Mouse (Mus musculus): ENCODE measurements around the gene Gm21972. TPM values are rescaled to one million over a fixed set of nuclear protein-coding genes. Genes with fewer than 3 reads are reported as not detected.

Gm21972 gene
- polyA plus RNA-seq, 1 experiment from 2014 or later = 0.28 TPM

DNA sequence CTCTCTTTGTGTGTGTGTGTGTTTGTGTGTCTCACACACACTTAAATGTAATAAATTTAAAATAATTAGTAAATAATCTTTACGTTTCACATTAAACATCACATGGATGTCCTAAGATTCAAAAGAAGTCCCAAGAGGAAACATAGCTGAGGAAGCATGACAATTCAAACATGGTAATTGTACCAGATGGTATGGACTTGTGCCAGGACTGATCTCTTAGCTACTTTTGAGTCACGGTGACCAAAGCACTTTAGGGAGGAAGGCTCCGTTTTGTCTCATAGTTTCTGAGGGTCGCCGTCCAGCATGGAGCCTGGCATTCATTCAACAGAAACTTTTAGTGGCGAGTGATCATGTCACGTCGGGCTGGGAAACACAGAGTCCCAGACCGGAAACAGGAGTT is 14.7 kb downstream of the Gm21972 start:
- no peaks in the 10 kb centered on the region for H3K27me3 ChIP-seq
- no peak overlapping the region for H3K4me3 ChIP-seq
- H3K27ac ChIP-seq = no peak overlapping the region
- no peak for ATAC-seq (ENCODE audit: low FRiP score, low read depth)
- no peaks in the 10 kb centered on the region for H3K9me3 ChIP-seq
- WGBS = 86% methylated on average over 9 of the region's 9 CpGs
- no peak overlapping the region for H3K4me2 ChIP-seq (replicated peaks)
- H3K36me3 ChIP-seq = no peaks in the 10 kb centered on the region; the same call in 1 of the 2 replicates
- H3K9ac ChIP-seq = no peak overlapping the region
- H3K4me1 ChIP-seq = no peaks in the 10 kb centered on the region

DNA sequence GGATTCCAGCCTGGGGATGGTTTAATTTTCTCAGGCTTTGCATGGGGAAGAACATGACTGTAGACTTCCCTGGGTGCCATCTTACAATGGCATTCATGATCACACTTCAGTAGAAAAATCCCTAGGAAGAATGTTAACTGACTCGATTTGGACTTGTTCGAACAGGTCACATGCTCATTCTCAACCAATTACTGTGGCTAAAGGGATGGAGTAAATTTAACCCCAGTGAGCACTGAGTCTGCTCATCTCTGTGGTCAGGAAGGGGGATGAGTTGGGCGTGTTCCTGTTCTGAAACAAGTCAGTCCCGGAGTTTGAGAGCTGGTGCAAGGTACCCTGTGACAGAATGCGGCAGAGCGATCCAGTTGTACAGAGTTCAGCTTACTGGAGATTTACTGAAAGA is 17.5 kb downstream of the Gm21972 start:
- Histone ChIP-seq H3K27me3 (no peaks in the 10 kb centered on the region), H3K4me1 (peaks cover 14% of the 10 kb centered on the region), H3K9me3 (no peaks in the 10 kb centered on the region), H3K4me2 (replicated peaks) (no peak overlapping the region), H3K9ac (no peak overlapping the region), H3K4me3 (no peak overlapping the region), H3K27ac (no peak overlapping the region), H3K36me3 (no peaks in the 10 kb centered on the region)
- ATAC-seq (ENCODE audit: low FRiP score, low read depth) = no peak
- 84% methylated on average over 6 of the region's 6 CpGs for WGBS

DNA sequence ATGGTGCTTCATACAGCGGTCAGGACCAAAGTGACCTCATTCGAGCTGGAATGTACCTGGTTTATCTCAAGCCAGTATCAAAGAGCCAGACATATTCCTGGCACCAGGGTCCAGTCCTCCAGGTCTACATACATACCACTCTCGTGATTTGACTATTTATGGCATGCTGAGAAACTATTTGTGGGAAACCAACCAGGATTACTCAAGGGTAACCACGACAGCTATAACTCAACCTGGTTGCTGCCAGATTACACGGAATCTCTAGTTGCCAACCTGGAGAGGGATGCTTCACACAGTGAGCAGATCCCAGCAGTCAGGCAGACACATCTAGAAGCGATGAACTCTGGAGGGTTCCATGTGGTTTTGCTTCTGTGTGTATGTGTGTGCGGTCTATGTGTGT is 17.9 kb downstream of the Gm21972 start:
- H3K4me3 ChIP-seq = no peak overlapping the region
- 80% methylated on average over 7 of the region's 7 CpGs for WGBS
- no peaks in the 10 kb centered on the region for H3K36me3 ChIP-seq
- no peak overlapping the region for H3K4me2 ChIP-seq (replicated peaks)
- no peak overlapping the region for H3K9ac ChIP-seq
- H3K4me1 ChIP-seq = peaks cover 14% of the 10 kb centered on the region
- ATAC-seq (ENCODE audit: low FRiP score, low read depth) = no peak
- no peaks in the 10 kb centered on the region for H3K27me3 ChIP-seq
- H3K9me3 ChIP-seq = no peaks in the 10 kb centered on the region
- H3K27ac ChIP-seq = no peak overlapping the region

DNA sequence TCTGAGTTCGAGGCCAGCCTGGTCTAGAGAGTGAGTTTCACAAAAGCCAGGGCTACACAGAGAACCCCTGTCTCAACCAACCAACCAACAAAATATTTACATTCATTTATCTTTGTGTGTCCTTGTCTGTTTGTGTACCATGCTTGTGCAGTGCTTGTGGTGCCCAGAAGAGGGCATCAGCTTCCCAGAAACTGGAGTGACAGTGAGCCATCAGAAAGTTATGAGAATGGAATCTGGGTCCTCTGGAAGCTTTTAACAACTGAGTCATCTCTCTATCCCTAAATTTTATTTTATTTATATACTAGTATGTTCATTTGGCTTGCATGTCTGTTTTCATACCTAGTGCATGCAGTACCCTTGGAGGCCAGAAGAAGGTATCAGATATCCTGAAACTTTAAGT is 19.2 kb downstream of the Gm21972 start:
- Histone ChIP-seq H3K4me3 (no peak overlapping the region), H3K36me3 (no peaks in the 10 kb centered on the region; the same call in 1 of the 2 replicates), H3K9ac (no peak overlapping the region), H3K4me1 (peaks cover 14% of the 10 kb centered on the region), H3K27me3 (no peaks in the 10 kb centered on the region), H3K9me3 (no peaks in the 10 kb centered on the region), H3K27ac (no peak overlapping the region), H3K4me2 (replicated peaks) (no peak overlapping the region)
- ATAC-seq (ENCODE audit: low FRiP score, low read depth) = no peak
- 100% methylated on average over 1 of the region's 1 CpGs for WGBS

DNA sequence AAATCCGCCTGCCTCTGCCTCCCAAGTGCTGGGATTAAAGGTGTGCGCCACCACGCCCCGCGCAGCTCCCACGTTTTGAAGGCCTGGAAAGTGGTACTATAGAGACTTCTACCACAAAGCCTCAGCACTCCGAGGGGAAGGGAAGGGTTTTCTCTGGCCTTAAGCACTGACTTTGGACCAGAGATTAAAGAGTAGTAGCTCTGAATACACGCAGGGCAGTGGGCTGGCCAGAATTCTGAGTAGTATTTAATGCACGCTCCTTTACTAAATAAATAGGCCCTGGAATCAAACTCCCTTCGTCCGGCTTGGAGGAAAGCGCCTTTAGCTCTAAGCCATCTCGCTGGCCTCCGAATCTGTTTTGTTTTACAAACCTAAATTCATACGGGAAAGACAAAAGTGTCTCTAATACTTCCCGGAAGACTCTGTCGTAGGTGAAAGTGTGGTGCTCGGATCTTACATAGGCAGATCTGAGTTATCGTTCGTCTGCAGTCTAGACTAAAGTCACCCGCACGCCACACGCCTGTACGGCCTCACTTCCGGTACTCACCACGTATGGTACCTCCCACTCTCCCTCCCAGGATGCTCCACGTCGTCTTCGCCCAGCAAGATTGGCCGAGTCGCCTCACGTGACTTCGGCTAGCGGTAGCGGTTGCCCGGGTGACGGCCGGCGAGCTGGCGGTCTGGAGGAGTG is 20.8 kb downstream of the Gm21972 start, which contains the start of gene Armc9:
TSS of gene Armc9 (plus strand) at position 648 of the 691 bp plus-strand sequence.
- peaks cover 14% of the 10 kb centered on the region for H3K4me1 ChIP-seq
- peak within 1 kb of the TSS; percentile 84 for H3K4me3 ChIP-seq
- peak within 1 kb of the TSS; percentile 82 for H3K27ac ChIP-seq
- H3K27me3 ChIP-seq = no peaks in the 10 kb centered on the region
- peak; percentile 100 for ATAC-seq (ENCODE audit: low FRiP score, low read depth)
- WGBS = 4% methylated on average over 40 of the region's 40 CpGs
- peaks cover 3% of the 10 kb centered on the region for H3K36me3 ChIP-seq
- H3K4me2 ChIP-seq (replicated peaks) = peak within 1 kb of the TSS; percentile 75
- H3K9me3 ChIP-seq = no peaks in the 10 kb centered on the region
- peak within 1 kb of the TSS; percentile 82 for H3K9ac ChIP-seq

DNA sequence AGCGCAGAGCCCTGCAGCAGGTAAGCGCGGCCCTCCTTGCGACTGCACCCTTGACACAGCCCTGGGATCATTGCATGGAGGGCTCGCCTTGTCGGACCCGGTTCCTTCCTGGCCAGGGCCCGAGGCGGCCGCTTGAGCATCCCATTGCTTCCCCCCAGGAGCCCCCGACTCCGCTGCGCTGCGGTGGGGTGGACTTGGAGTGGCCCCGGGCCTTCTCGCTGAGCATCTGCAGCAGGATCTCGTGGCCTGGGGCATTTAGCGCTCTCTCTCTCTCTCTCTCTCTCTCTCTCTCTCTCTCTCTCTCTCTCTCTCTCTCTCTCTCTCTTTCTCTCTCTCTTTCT is 21.4 kb downstream of the Gm21972 start:
- no peak; the same call in 1 of the 2 replicates for ATAC-seq (ENCODE audit: low FRiP score, low read depth)
- H3K36me3 ChIP-seq = peaks cover 4% of the 10 kb centered on the region

DNA sequence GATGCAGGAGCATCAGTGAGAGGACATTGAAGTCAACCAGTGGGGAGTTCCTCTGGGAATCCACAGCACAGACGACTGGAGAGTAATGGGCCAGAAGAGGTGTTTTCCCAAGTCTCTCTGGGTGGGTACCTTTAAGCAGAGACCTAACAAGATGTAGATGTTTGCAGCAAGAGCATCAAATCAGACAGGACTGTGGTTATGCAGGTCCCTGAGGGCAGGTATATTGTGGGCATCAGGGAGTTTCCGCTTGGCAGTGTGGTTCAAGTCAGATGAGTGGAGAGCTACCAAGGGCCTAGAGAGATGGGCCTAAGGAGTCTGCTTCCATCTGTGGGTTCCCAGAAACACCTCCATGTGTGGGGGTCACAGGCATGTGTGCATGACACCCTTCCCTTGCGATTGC is 22.6 kb downstream of the Gm21972 start:
- Histone ChIP-seq H3K9me3 (no peaks in the 10 kb centered on the region), H3K4me1 (peaks cover 14% of the 10 kb centered on the region), H3K27me3 (no peaks in the 10 kb centered on the region), H3K27ac (no peak overlapping the region), H3K9ac (peak overlapping the region; percentile 82), H3K4me3 (no peak overlapping the region), H3K4me2 (replicated peaks) (0 out of 2 replicates have a peak overlapping the region, but pooled peaks have one; percentile 75), H3K36me3 (peaks cover 16% of the 10 kb centered on the region)
- no peak for ATAC-seq (ENCODE audit: low FRiP score, low read depth)
- 83% methylated on average over 3 of the region's 3 CpGs for whole genome bisulfite sequencing

More for the DNA sequence above, 21.4 kb downstream of the Gm21972 start:
- Histone ChIP-seq H3K27me3 (no peaks in the 10 kb centered on the region), H3K27ac (no peak overlapping the region), H3K9ac (peak overlapping the region; percentile 82), H3K4me2 (replicated peaks) (peak overlapping the region; percentile 75), H3K4me3 (peak overlapping the region; percentile 84), H3K9me3 (no peaks in the 10 kb centered on the region), H3K4me1 (peaks cover 14% of the 10 kb centered on the region)
- under 1% methylated on average over 18 of the region's 18 CpGs for WGBS

DNA sequence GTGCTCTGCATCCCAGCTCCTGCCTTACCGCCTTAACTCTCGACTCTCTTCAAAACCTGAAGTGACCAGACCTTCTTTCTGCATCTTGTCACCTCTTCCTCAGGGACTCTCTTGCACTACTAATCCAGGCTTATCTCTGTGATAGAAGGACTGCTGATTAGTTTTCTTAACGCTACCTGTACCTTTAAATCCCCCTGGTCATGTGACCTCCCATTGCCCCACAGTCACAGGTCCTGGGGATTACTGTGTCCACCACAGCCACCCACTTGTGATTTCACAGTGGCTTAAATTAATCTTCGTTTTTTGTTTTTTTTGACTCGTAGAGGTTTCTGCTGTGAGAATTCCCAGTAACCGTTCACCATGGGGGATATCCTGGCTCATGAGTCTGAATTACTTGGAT is 23.2 kb downstream of the Gm21972 start:
- Histone ChIP-seq H3K27me3 (no peaks in the 10 kb centered on the region), H3K4me1 (peaks cover 14% of the 10 kb centered on the region), H3K9ac (no peak overlapping the region), H3K36me3 (peaks cover 22% of the 10 kb centered on the region), H3K4me2 (replicated peaks) (no peak overlapping the region), H3K27ac (no peak overlapping the region), H3K9me3 (no peaks in the 10 kb centered on the region), H3K4me3 (no peak overlapping the region)
- ATAC-seq (ENCODE audit: low FRiP score, low read depth) = no peak
- WGBS = 85% methylated on average over 6 of the region's 6 CpGs

DNA sequence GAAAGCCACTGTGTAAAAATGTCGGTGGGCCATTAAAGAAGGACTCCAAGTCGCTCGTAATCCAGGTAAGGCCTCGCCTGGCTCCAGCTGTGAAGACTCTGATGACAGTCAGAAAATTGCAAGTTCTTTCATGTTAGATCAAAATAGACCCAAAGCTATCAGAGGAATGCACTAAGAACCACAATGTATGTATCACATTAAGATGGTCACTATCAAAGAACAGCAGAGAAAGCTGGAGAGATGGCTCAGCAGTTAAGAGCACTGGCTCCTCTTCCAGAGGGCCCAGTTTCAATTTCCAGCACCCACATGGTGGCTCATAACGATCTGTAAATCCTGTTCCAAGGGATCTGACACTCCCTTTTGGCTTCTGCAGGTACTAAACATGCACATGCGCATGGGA is 26.6 kb downstream of the Gm21972 start:
- Histone ChIP-seq H3K27ac (no peak overlapping the region), H3K4me1 (peaks cover 8% of the 10 kb centered on the region), H3K4me3 (no peak overlapping the region), H3K36me3 (peaks cover 52% of the 10 kb centered on the region), H3K9me3 (no peaks in the 10 kb centered on the region), H3K4me2 (replicated peaks) (no peak overlapping the region), H3K9ac (no peak overlapping the region), H3K27me3 (no peaks in the 10 kb centered on the region)
- ATAC-seq (ENCODE audit: low FRiP score, low read depth) = no peak
- 88% methylated on average over 6 of the region's 6 CpGs for WGBS

DNA sequence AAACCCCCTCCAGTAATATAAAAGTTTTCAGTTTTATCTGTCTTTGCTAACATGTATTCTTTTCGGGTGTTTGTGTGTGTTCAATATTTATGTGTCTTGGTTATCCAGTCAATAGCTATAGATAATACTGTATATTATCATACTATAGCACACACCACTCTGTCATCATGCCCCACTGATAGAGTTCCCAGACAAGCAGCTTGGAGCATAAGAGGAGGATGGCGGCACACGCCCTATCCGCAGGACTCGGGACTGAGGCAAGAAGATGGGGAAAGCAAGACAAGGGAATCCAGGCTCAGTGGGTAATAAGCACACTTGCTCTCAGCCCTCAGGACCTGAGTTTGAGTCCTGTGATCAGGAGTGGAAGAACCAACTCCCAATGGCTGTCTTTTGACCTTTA is 27.0 kb downstream of the Gm21972 start:
- H3K4me1 ChIP-seq = peaks cover 3% of the 10 kb centered on the region
- H3K4me3 ChIP-seq = no peak overlapping the region
- H3K4me2 ChIP-seq (replicated peaks) = no peak overlapping the region
- no peaks in the 10 kb centered on the region for H3K27me3 ChIP-seq
- H3K9me3 ChIP-seq = no peaks in the 10 kb centered on the region
- no peak overlapping the region for H3K9ac ChIP-seq
- ATAC-seq (ENCODE audit: low FRiP score, low read depth) = no peak
- peaks cover 56% of the 10 kb centered on the region for H3K36me3 ChIP-seq
- 94% methylated on average over 5 of the region's 5 CpGs for WGBS
- no peak overlapping the region for H3K27ac ChIP-seq

DNA sequence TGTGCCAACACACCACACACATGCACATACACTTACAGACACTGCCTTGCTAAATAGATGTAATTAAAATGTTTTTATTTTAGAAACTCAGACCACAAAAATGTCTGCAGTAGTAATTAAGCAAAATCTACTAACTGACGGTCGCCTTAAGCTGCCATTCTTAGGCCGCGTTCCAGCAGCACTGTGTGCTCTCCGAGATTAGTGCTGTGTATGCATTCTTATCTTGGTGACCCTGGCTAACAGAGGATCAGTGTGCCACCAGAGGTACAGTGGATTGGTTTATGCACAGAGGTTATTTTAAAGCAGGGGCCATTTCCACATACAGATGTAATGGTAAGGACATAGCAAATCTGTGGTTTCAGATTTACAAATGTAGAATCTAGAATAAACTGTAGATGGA is 27.6 kb downstream of the Gm21972 start:
- WGBS = 88% methylated on average over 5 of the region's 5 CpGs
- Histone ChIP-seq H3K36me3 (peaks cover 56% of the 10 kb centered on the region), H3K9me3 (no peaks in the 10 kb centered on the region), H3K27me3 (no peaks in the 10 kb centered on the region), H3K27ac (no peak overlapping the region), H3K9ac (no peak overlapping the region), H3K4me2 (replicated peaks) (no peak overlapping the region), H3K4me1 (no peaks in the 10 kb centered on the region), H3K4me3 (no peak overlapping the region)
- ATAC-seq (ENCODE audit: low FRiP score, low read depth) = no peak

DNA sequence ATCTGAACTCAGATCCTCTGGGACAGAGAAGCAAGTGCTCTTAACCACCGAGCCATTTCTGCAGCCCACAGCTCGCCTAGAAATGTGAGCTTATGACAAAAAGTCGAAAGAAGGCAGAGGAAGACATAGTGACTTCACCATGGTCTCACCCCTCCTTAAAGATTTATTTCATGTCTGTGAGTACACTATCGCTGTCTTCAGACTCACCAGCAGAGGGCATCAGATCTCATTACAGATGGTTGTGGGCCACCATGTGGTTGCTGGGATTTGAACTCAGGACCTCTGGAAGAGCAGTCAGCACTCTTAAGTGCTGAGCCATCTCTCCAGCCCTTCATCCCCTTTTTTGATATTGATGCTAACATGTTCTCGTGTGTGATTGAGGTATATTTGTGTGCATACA is 41.2 kb downstream of the Gm21972 start:
- 91% methylated on average over 5 of the region's 5 CpGs for WGBS
- Histone ChIP-seq H3K27ac (no peak overlapping the region), H3K9me3 (no peaks in the 10 kb centered on the region), H3K4me1 (no peaks in the 10 kb centered on the region), H3K27me3 (no peaks in the 10 kb centered on the region), H3K36me3 (peaks cover 73% of the 10 kb centered on the region), H3K9ac (no peak overlapping the region), H3K4me2 (replicated peaks) (no peak overlapping the region), H3K4me3 (no peak overlapping the region)
- no peak for ATAC-seq (ENCODE audit: low FRiP score, low read depth)

DNA sequence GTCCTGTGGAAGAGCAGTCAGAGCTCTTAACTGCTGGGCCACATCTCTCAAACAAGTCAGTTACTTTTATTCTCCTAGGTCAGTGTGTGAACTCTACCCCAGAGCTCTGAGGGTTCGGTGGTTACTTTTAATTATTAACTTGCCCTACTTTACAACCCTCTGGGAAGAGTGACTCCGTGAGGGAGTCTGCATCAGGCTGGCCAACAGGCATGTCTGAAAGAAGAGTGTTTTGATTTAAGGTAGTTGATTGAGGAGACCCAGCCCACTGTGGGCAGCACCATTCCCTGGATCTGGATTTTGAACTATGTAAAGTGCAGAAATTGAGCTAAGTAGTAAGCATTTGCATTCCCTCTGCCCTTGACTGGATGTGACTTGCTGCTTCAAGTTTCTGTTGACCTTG is 42.6 kb downstream of the Gm21972 start:
- H3K4me2 ChIP-seq (replicated peaks) = no peak overlapping the region
- ATAC-seq (ENCODE audit: low FRiP score, low read depth) = no peak
- no peaks in the 10 kb centered on the region for H3K4me1 ChIP-seq
- H3K36me3 ChIP-seq = peaks cover 69% of the 10 kb centered on the region
- no peak overlapping the region for H3K4me3 ChIP-seq
- WGBS = 54% methylated on average over 2 of the region's 2 CpGs
- no peaks in the 10 kb centered on the region for H3K27me3 ChIP-seq
- no peaks in the 10 kb centered on the region for H3K9me3 ChIP-seq
- no peak overlapping the region for H3K9ac ChIP-seq
- no peak overlapping the region for H3K27ac ChIP-seq

Data from limb, embryonic 13.5 days (tissue).